ENCODE assay signal across 8 mouse cellular contexts in genomic region chr13:108315702-108316486, GRCm38 (mm10). TPM values are rescaled to one million over a fixed set of nuclear protein-coding genes. Genes with fewer than 3 reads are reported as not detected.
DNase-seq lines count a peak whose midpoint lies in the region; ATAC-seq and TF ChIP-seq lines count a peak whose summit lies in the region.

Gene Depdc1b (plus strand): TSS chr13:108316332.

- H3K9ac ChIP-seq in hindbrain, postnatal 0 days (replicated peaks; ENCODE audit: low read length): peak within 1 kb of the TSS; percentile 58

- under 1% methylated on average over 44 of the region's 48 CpGs for WGBS in hindbrain, postnatal 0 days

- peak within 1 kb of the TSS; percentile 62 for H3K4me3 ChIP-seq in hindbrain, postnatal 0 days (ENCODE audit: low read length)
- peak within 1 kb of the TSS; percentile 67 for H3K4me3 ChIP-seq in left cerebral cortex, adult 2 months

- intact Hi-C loops in left cerebral cortex, adult 2 months (cut with DNase I): loop anchor here (1.0 kb wide), 1 partner anchor 102 kb away; the partner anchor contains the start of gene Elovl7

- H3K36me3 ChIP-seq in hindbrain, postnatal 0 days (ENCODE audit: insufficient read depth, low read length): no peaks in the 10 kb centered on the region

- H3K27me3 ChIP-seq in hindbrain, postnatal 0 days (ENCODE audit: insufficient read depth, low read length): no peaks in the 10 kb centered on the region

- H3K9me3 ChIP-seq in hindbrain, postnatal 0 days (ENCODE audit: low read length): no peaks in the 10 kb centered on the region

- H3K4me1 ChIP-seq in hindbrain, postnatal 0 days (ENCODE audit: insufficient read depth, low read length): no peaks in the 10 kb centered on the region

- H3K27ac ChIP-seq in hindbrain, postnatal 0 days: 0 out of 2 replicates have a peak within 1 kb of the TSS, but pooled peaks have one; percentile 23
- H3K27ac ChIP-seq in left cerebral cortex, adult 2 months: peak within 1 kb of the TSS; percentile 58

- peak within 1 kb of the TSS; percentile 91 for H3K4me2 ChIP-seq in hindbrain, postnatal 0 days (ENCODE audit: low read depth, low read length)

- peak; percentile 95 for DNase-seq in T-cell, adult 2 months (ENCODE audit: low spot score)
- DNase-seq in cerebellum, postnatal 36 days: peak; percentile 91
- DNase-seq in gastrocnemius, adult 18-20 months (ENCODE audit: low spot score): peak; percentile 95
- peak; percentile 94 for DNase-seq in hindbrain, postnatal 0 days (ENCODE audit: low spot score)
- DNase-seq in left cerebral cortex, adult 2 months (ENCODE audit: extremely low spot score in 1 of 2, low spot score in 2 of 2): peak; percentile 91 to 93
- DNase-seq in right cerebral cortex, adult 2 months (ENCODE audit: low spot score in 2 of 2): peak; percentile 95 to 96
- DNase-seq in urinary bladder, postnatal 14 days (ENCODE audit: low spot score): peak; percentile 96

- ATAC-seq in hindbrain, postnatal 0 days: peak; percentile 99
- peak; percentile 88 for ATAC-seq in megakaryocyte, adult 5-6 weeks (ENCODE audit: poor library complexity, severe bottlenecking)

- TF ChIP-seq CTCF in hindbrain, postnatal 0 days (IDR thresholded peaks at IDR 0.05; ENCODE audit: low read depth): no peak; the same call in none of the 2 replicates
- TF ChIP-seq CTCF in left cerebral cortex, adult 2 months (IDR thresholded peaks at IDR 0.05): peak; percentile 53

RNA-seq across cellular contexts. Expression of gene Depdc1b, which starts in this region (rescaled TPM):
- not detected for total RNA-seq in gastrocnemius, adult 18-20 months (2021)
- total RNA-seq in hindbrain, postnatal 0 days (2014; rRNA removed): 1.8 and 5.0 TPM in 2 replicates
- polyA plus RNA-seq in hindbrain, postnatal 0 days (2015; fragmentation: Nextera tagmentation; extraction: Ambion mirVana): 0.94 and 1.8 TPM in 2 replicates
- under 1 TPM; 0.48 to 0.89 TPM for total RNA-seq in left cerebral cortex, adult 2 months (2021)
- total RNA-seq in megakaryocyte, adult 5-6 weeks (2015): 38.3 and 42.7 TPM in 2 replicates
- 29.6 and 34.7 TPM in 2 replicates for total RNA-seq in megakaryocyte, adult 5-6 weeks (2017)

Comparison
In these comparisons a context has a peak if more than half of its experiments do, and no peak if none do; other contexts are left out.
1. Peak in every context shown above with its lines: DNase-seq, ATAC-seq, H3K4me3 ChIP-seq and H3K27ac ChIP-seq.
2. Peak in DNase-seq in gastrocnemius, adult 18-20 months; RNA of the gene not detected or under 1 TPM.
3. Peak in DNase-seq, H3K4me3 ChIP-seq and H3K27ac ChIP-seq in left cerebral cortex, adult 2 months; RNA of the gene not detected or under 1 TPM.